Mouse (Mus musculus) olfactory bulb, adult 2 months (tissue): ENCODE results near the gene Dcaf1.

ENCODE experiments used
- CTCF ChIP-seq: fragments of 200-500 bp; IDR thresholded peaks from 2 replicates; pipeline ENCODE4 v1.5.1; 2012; ENCODE audit warnings: low read depth, mild to moderate bottlenecking, low read length, moderate library complexity; ENCODE audit not compliant: insufficient read depth
- POLR2A ChIP-seq: fragments of 200-500 bp; IDR thresholded peaks from 2 replicates; pipeline ENCODE4 v1.6.1; 2012; ENCODE audit warnings: mild to moderate bottlenecking, low read depth, low read length, moderate library complexity; ENCODE audit not compliant: insufficient read depth

DNA sequence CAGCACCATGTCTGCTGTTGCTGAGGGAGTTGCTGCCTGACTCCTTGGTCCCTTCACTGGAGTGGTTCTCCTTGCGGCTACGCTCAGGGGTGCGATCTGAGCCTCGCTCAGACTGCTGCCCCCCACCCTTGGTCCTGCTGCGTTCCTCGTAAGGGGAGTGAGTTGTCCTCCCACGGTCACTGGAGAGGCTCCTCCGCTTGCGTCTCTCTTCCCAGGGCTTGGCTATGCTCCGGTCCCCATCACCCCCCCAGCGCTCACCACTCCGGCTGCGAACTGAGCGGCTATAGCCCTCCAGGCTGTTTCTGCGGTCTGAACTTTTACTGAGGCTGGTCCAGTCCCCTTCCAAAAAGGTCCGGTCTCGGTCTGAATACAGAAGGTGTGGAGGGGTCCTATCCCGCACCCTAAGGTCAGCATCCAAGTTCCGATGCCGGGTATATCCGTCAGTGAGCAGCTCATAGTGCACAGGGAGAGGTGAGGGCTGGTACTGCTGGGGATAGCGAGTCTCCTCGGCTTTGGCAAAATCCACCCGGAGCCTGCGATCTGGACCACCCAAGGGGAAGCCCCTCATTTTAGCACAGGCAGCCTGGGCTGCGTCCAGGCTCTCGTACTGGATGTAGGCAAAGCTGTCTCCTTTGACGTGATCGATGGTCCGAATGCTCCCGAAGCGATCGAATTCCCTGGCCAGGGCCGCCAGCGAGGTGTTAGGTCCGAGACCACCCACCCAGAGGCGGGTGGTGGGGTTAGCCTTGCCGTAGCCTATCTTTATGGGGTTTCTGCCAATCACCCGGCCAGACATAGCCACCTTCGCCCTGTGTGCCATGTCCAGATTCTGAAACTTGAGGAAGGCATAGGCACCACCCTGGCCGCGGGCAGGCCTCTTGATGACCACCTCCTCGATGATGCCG, 63.6 kb downstream of the Dcaf1 start:
- TF ChIP-seq CTCF (no peak), POLR2A (no peak)
